Mouse (Mus musculus) lung, adult 18-20 months (tissue): ENCODE measurements around the gene Sos2.

Source experiments
- DNase-seq, 2 experiments: peaks; one replicate each; pipeline ENCODE4 v3.0.0; 2022; ENCODE audit warnings: mixed read lengths in 2 of 2

Gene Sos2

GRCm38 (mm10) chr12:69681566-69682061 lies at the start of gene Sos2:
TSS of gene Sos2 (minus strand) at chr12:69681852.
- peak; percentile 61 to 67 for DNase-seq

- DNase-seq, result no peak
Observed at GRCm38 (mm10) chr12:69730306-69730705, 48.7 kb upstream of the Sos2 start.

- no peak for DNase-seq
Observed at GRCm38 (mm10) chr12:69729246-69729645, 47.6 kb upstream of the Sos2 start.

- peak; percentile 97 to 98 for DNase-seq
Observed at GRCm38 (mm10) chr12:69724711-69725460, 43.2 kb upstream of the Sos2 start, which contains the start of the genes L2hgdh and Atp5s. TSS of gene L2hgdh (minus strand) at chr12:69724873. TSS of gene Atp5s (plus strand) at chr12:69724950.

GRCm38 (mm10) chr12:69724018-69724710 lies 42.5 kb upstream of the Sos2 start:
- no peak for DNase-seq

- no peak for DNase-seq
Observed at GRCm38 (mm10) chr12:69723376-69723775, 41.7 kb upstream of the Sos2 start.

- no peak for DNase-seq
Observed at GRCm38 (mm10) chr12:69722857-69723256, 41.2 kb upstream of the Sos2 start.

- DNase-seq, result no peak
Observed at GRCm38 (mm10) chr12:69713628-69714027, 32.0 kb upstream of the Sos2 start.

- DNase-seq, result no peak
Observed at GRCm38 (mm10) chr12:69704799-69705458, 23.3 kb upstream of the Sos2 start.

GRCm38 (mm10) chr12:69698352-69698751 lies 16.7 kb upstream of the Sos2 start:
- DNase-seq, result no peak

GRCm38 (mm10) chr12:69696746-69697145 lies 15.1 kb upstream of the Sos2 start:
- peak; percentile 32 to 69 for DNase-seq

- no peak for DNase-seq
Observed at GRCm38 (mm10) chr12:69693471-69693870, 11.8 kb upstream of the Sos2 start.

- DNase-seq, result no peak
Observed at GRCm38 (mm10) chr12:69690714-69691113, 9.1 kb upstream of the Sos2 start.

GRCm38 (mm10) chr12:69689094-69689493 lies 7.4 kb upstream of the Sos2 start:
- no peak for DNase-seq

GRCm38 (mm10) chr12:69688368-69688767 lies 6.7 kb upstream of the Sos2 start:
- DNase-seq, result peak in 1 of 2 experiments; percentile 32

GRCm38 (mm10) chr12:69683537-69683936 lies 1.9 kb upstream of the Sos2 start:
- peak; percentile 91 to 94 for DNase-seq

- DNase-seq, result peak; percentile 10 to 39
Observed at GRCm38 (mm10) chr12:69682788-69683419, 1.3 kb upstream of the Sos2 start.

- DNase-seq, result peak; percentile 83 to 87
Observed at GRCm38 (mm10) chr12:69682065-69682787, 574 bp upstream of the Sos2 start.

GRCm38 (mm10) chr12:69680635-69681565 lies 752 bp downstream of the Sos2 start:
- peak; percentile 45 to 54 for DNase-seq

GRCm38 (mm10) chr12:69676157-69676556 lies 5.5 kb downstream of the Sos2 start:
- DNase-seq, result no peak
